In the genomic region with DNA sequence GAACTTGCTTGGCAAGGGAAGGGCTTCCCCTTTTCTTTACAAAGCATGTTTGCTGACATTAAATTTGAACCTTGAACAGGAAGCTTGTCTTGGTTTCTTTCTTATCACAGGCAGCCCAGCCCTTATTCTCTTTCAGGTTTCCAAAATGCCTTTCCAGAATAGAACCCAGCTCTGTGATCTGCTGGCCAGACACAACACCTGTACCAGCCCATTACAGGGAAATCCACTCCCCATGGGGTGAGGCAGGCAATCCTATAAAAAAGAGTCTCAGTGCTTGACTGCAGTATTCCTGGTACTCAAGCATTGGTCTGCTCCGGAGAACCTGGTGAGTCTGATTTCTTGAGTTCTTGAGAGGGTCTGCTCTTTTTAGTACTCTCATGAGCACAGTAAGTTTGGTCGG, we compare ENCODE assay signal across 10 mouse cellular contexts. TPM values are rescaled to one million over a fixed set of nuclear protein-coding genes. Genes with fewer than 3 reads are reported as not detected.
"Had no signal": no experiment of that assay in that cellular context is flagged by ENCODE, and none has a peak within 500 bp of the region (broad histone marks: within the 10 kb centered on the region; RNA-seq: fewer than 3 reads in every experiment).

No protein-coding gene starts in this region.

RNA-seq across cellular contexts. Expression of gene Sprr2a2, which starts 34.7 kb away (rescaled TPM):
- polyA plus RNA-seq: inflammation-experienced regulatory T-cells, adult 6 months; kidney, embryonic 14.5 days; limb, embryonic 10.5 days; midbrain, embryonic 13.5 days; neural tube, embryonic 13.5 days had no signal

RNA-seq across cellular contexts. Expression of gene Sprr2a3, which starts 34.8 kb away (rescaled TPM):
- polyA plus RNA-seq: inflammation-experienced regulatory T-cells, adult 6 months; kidney, embryonic 14.5 days; limb, embryonic 10.5 days; limb, embryonic 13.5 days; liver, embryonic 13.5 days; midbrain, embryonic 13.5 days; neural tube, embryonic 13.5 days had no signal

RNA-seq across cellular contexts. Expression of gene Sprr2a1, which starts 34.9 kb away (rescaled TPM):
- polyA plus RNA-seq: kidney, embryonic 14.5 days; limb, embryonic 10.5 days; liver, adult 2 months; liver, embryonic 13.5 days; lung, embryonic 16.5 days; midbrain, embryonic 13.5 days; neural tube, embryonic 13.5 days; testis, adult 2 months had no signal
